In genomic region chr3:89262417-89262816, GRCm38 (mm10) we compare ENCODE assay signal across 15 mouse cellular contexts. TPM values are rescaled to one million over a fixed set of nuclear protein-coding genes. Genes with fewer than 3 reads are reported as not detected.
DNase-seq lines count a peak whose midpoint lies in the region; ATAC-seq and TF ChIP-seq lines count a peak whose summit lies in the region.
"Had no signal": no experiment of that assay in that cellular context is flagged by ENCODE, and none has a peak within 500 bp of the region (broad histone marks: within the 10 kb centered on the region; RNA-seq: fewer than 3 reads in every experiment).

No protein-coding gene starts in this region.

- ATAC-seq in heart, embryonic 11.5 days (replicated peaks; ENCODE audit: insufficient number of reproducible peaks, low FRiP score, low TSS enrichment) = no peak
- no peak for ATAC-seq in heart, embryonic 14.5 days (ENCODE audit: insufficient number of reproducible peaks, insufficient read depth, low FRiP score, low read depth)

- WGBS in heart, embryonic 11.5 days (ENCODE audit: insufficient replicate concordance) = 52% methylated on average over 10 of the region's 10 CpGs
- WGBS in heart, embryonic 14.5 days = 43% methylated on average over 10 of the region's 10 CpGs

- no peak overlapping the region for H3K4me2 ChIP-seq in heart, embryonic 11.5 days
- H3K4me2 ChIP-seq in heart, embryonic 14.5 days (ENCODE audit: low read length) = no peak overlapping the region
- H3K4me2 ChIP-seq: hindbrain, embryonic 13.5 days; neural tube, embryonic 12.5 days had no signal

- no peak overlapping the region for H3K4me3 ChIP-seq in heart, embryonic 11.5 days (ENCODE audit: low read depth, low read length)
- H3K4me3 ChIP-seq in ES-E14 (ENCODE audit: insufficient read depth in 1 of 2, low read depth in 1 of 2, low read length in 2 of 2, poor library complexity in 1 of 2, severe bottlenecking in 1 of 2) = no peak overlapping the region
- no peak overlapping the region for H3K4me3 ChIP-seq in heart, embryonic 14.5 days (ENCODE audit: control insufficient read depth in 1 of 2, insufficient read depth in 1 of 2, low read depth in 1 of 2, low read length in 2 of 2)
- H3K4me3 ChIP-seq: hindbrain, embryonic 13.5 days; neural tube, embryonic 12.5 days had no signal

- H3K9ac ChIP-seq in heart, embryonic 11.5 days (ENCODE audit: low read depth, low read length) = no peak overlapping the region
- 0 out of 2 replicates have a peak overlapping the region, but pooled peaks have one; percentile 41 for H3K9ac ChIP-seq in ES-E14 (ENCODE audit: insufficient read depth, low read depth, low read length, poor library complexity, severe bottlenecking)
- H3K9ac ChIP-seq in heart, embryonic 14.5 days (ENCODE audit: low read length) = no peak overlapping the region
- H3K9ac ChIP-seq: hindbrain, embryonic 13.5 days; liver, embryonic 14.5 days; neural tube, embryonic 12.5 days had no signal

- H3K9me3 ChIP-seq in heart, embryonic 11.5 days (replicated peaks; ENCODE audit: control insufficient read depth, low read length) = no peaks in the 10 kb centered on the region
- H3K9me3 ChIP-seq in ES-E14 (ENCODE audit: control insufficient read depth, insufficient read depth, low read depth, low read length) = no peaks in the 10 kb centered on the region
- H3K9me3 ChIP-seq in heart, embryonic 14.5 days (ENCODE audit: control insufficient read depth, low read length) = no peaks in the 10 kb centered on the region
- H3K9me3 ChIP-seq: hindbrain, embryonic 13.5 days; neural tube, embryonic 12.5 days had no signal

- no peaks in the 10 kb centered on the region for H3K36me3 ChIP-seq in heart, embryonic 11.5 days (ENCODE audit: control insufficient read depth, insufficient read depth, low read length)
- no peaks in the 10 kb centered on the region for H3K36me3 ChIP-seq in ES-E14 (ENCODE audit: control insufficient read depth, insufficient read depth, low read length, poor library complexity, severe bottlenecking)
- H3K36me3 ChIP-seq in heart, embryonic 14.5 days (ENCODE audit: control insufficient read depth, insufficient read depth, low read length) = no peaks in the 10 kb centered on the region
- H3K36me3 ChIP-seq: hindbrain, embryonic 13.5 days; neural tube, embryonic 12.5 days had no signal

- H3K4me1 ChIP-seq in heart, embryonic 11.5 days (ENCODE audit: control insufficient read depth, insufficient read depth, low read length) = peaks cover 8% of the 10 kb centered on the region
- H3K4me1 ChIP-seq in ES-E14 (ENCODE audit: control insufficient read depth in 2 of 2, insufficient read depth in 2 of 2, low read length in 2 of 2, poor library complexity in 1 of 2) = peaks cover 0 to 8% of the 10 kb centered on the region in 2 experiments; a peak in 1 of 4 replicates
- H3K4me1 ChIP-seq in heart, embryonic 14.5 days (ENCODE audit: control insufficient read depth in 2 of 2, insufficient read depth in 2 of 2, low read length in 2 of 2) = peaks cover 0 to 6% of the 10 kb centered on the region in 2 experiments; a peak in 2 of 4 replicates

- no peak overlapping the region for H3K27ac ChIP-seq in heart, embryonic 11.5 days (ENCODE audit: low read depth, low read length)
- H3K27ac ChIP-seq in ES-E14 (ENCODE audit: insufficient read depth, low read depth, low read length, poor library complexity, severe bottlenecking) = no peak overlapping the region
- peak overlapping the region; percentile 41 to 42; a peak in 3 of 4 replicates for H3K27ac ChIP-seq in heart, embryonic 14.5 days (replicated peaks in 1 of 2; ENCODE audit: control insufficient read depth in 1 of 2, insufficient read depth in 1 of 2, low read depth in 2 of 2, low read length in 2 of 2)
- H3K27ac ChIP-seq: hindbrain, embryonic 13.5 days; liver, embryonic 14.5 days; neural tube, embryonic 12.5 days had no signal

- in situ Hi-C loops in ES-E14 (cut with MboI; ENCODE audit: low sequenced_read_pairs in 2 of 2, unreplicated experiment in 2 of 2) = no loop called here

- no peaks in the 10 kb centered on the region for H3K27me3 ChIP-seq in heart, embryonic 11.5 days (ENCODE audit: control insufficient read depth, insufficient read depth, low read length)
- H3K27me3 ChIP-seq in heart, embryonic 14.5 days (ENCODE audit: control insufficient read depth, insufficient read depth, low read length) = no peaks in the 10 kb centered on the region
- H3K27me3 ChIP-seq: hindbrain, embryonic 13.5 days; neural tube, embryonic 12.5 days had no signal

- intact Hi-C loops in left cerebral cortex, postnatal 10 days (cut with DNase I) = loop anchor here (10.0 kb wide), 1 partner anchor 592 kb away; no protein-coding TSS in a partner anchor

- peak; percentile 98 for DNase-seq in heart, adult 11 months
- DNase-seq in ES-E14 (ENCODE audit: low read depth, low spot score) = no peak
- peak; percentile 43 for DNase-seq in kidney, postnatal 10 days
- no peak for DNase-seq in adrenal gland, postnatal 4 days (ENCODE audit: low spot score in 2 of 2)
- DNase-seq in testis, postnatal 10 days (ENCODE audit: low spot score) = no peak
- no peak for DNase-seq in left cerebral cortex, postnatal 10 days (ENCODE audit: extremely low spot score in 1 of 2, low spot score in 2 of 2)
- DNase-seq: cerebellum, postnatal 14 days; midbrain, embryonic 14.5 days; right cerebral cortex, adult 18-20 months; thymus, postnatal 4 days had no signal

TF ChIP-seq in ES-E14, 5 proteins besides CTCF, POLR2A, EP300 and RAD21:
- TF ChIP-seq CHD2 (IDR thresholded peaks at IDR 0.05; ENCODE audit: low read depth, low read length) = no peak
- no peak for TF ChIP-seq ZC3H11A (IDR thresholded peaks at IDR 0.05; ENCODE audit: borderline replicate concordance, low read depth, low read length)
- TF ChIP-seq MAFK (IDR thresholded peaks at IDR 0.05; ENCODE audit: insufficient read depth, low read depth, low read length) = no peak
- no peak for TF ChIP-seq HCFC1 (IDR thresholded peaks at IDR 0.05; ENCODE audit: borderline replicate concordance, insufficient read depth, low read length)
- TF ChIP-seq ZNF384 (IDR thresholded peaks at IDR 0.05; ENCODE audit: low read depth, low read length) = no peak

RNA-seq across cellular contexts. Expression of gene Dpm3, which starts 3.3 kb away (rescaled TPM):
- polyA plus RNA-seq in heart, embryonic 11.5 days (2014; fragmentation: Nextera tagmentation; extraction: Ambion mirVana) = 83.1 and 94.1 TPM in 2 replicates
- total RNA-seq in ES-E14 (2012; rRNA removed) = 207 and 297 TPM in 2 replicates
- 92.9 and 97.9 TPM in 2 replicates for polyA plus RNA-seq in heart, embryonic 14.5 days (2014; fragmentation: Nextera tagmentation; extraction: Ambion mirVana)
- 100 to 1,000 TPM; 108 TPM for total RNA-seq in adrenal gland, postnatal 4 days (2021)
- total RNA-seq in left cerebral cortex, postnatal 10 days (2021) = 10 to 100 TPM; 47.1 to 51.1 TPM

RNA-seq across cellular contexts. Expression of gene Slc50a1, which starts 8.0 kb away (rescaled TPM):
- 37.5 and 40.9 TPM in 2 replicates for polyA plus RNA-seq in heart, embryonic 11.5 days (2014; fragmentation: Nextera tagmentation; extraction: Ambion mirVana)
- total RNA-seq in ES-E14 (2012; rRNA removed) = 17.0 and 27.0 TPM in 2 replicates
- 48.2 and 48.9 TPM in 2 replicates for polyA plus RNA-seq in heart, embryonic 14.5 days (2014; fragmentation: Nextera tagmentation; extraction: Ambion mirVana)
- 10 to 100 TPM; 62.4 to 63.1 TPM for total RNA-seq in adrenal gland, postnatal 4 days (2021)
- total RNA-seq in left cerebral cortex, postnatal 10 days (2021) = 10 to 100 TPM; 17.9 to 22.3 TPM

RNA-seq across cellular contexts. Expression of gene Trim46, which starts 16.3 kb away (rescaled TPM):
- 0.56 and 1.1 TPM in 2 replicates for polyA plus RNA-seq in heart, embryonic 11.5 days (2014; fragmentation: Nextera tagmentation; extraction: Ambion mirVana)
- 3.1 and 5.3 TPM in 2 replicates for total RNA-seq in ES-E14 (2012; rRNA removed)
- polyA plus RNA-seq in heart, embryonic 14.5 days (2014; fragmentation: Nextera tagmentation; extraction: Ambion mirVana) = 0.85 and 0.95 TPM in 2 replicates
- 1 to 10 TPM; 3.4 to 4.9 TPM for total RNA-seq in adrenal gland, postnatal 4 days (2021)
- 100 to 1,000 TPM; 112 to 118 TPM for total RNA-seq in left cerebral cortex, postnatal 10 days (2021)

RNA-seq across cellular contexts. Expression of gene Krtcap2, which starts 16.7 kb away (rescaled TPM):
- 248 and 274 TPM in 2 replicates for polyA plus RNA-seq in heart, embryonic 11.5 days (2014; fragmentation: Nextera tagmentation; extraction: Ambion mirVana)
- 113 and 134 TPM in 2 replicates for total RNA-seq in ES-E14 (2012; rRNA removed)
- 216 and 239 TPM in 2 replicates for polyA plus RNA-seq in heart, embryonic 14.5 days (2014; fragmentation: Nextera tagmentation; extraction: Ambion mirVana)
- 100 to 1,000 TPM; 120 to 130 TPM for total RNA-seq in adrenal gland, postnatal 4 days (2021)
- total RNA-seq in left cerebral cortex, postnatal 10 days (2021) = 10 to 100 TPM; 72.1 to 92.1 TPM

RNA-seq across cellular contexts. Expression of gene Efna1, which starts 18.5 kb away (rescaled TPM):
- 29.9 and 33.0 TPM in 2 replicates for polyA plus RNA-seq in heart, embryonic 11.5 days (2014; fragmentation: Nextera tagmentation; extraction: Ambion mirVana)
- total RNA-seq in ES-E14 (2012; rRNA removed) = 2.1 and 9.5 TPM in 2 replicates
- polyA plus RNA-seq in heart, embryonic 14.5 days (2014; fragmentation: Nextera tagmentation; extraction: Ambion mirVana) = 38.4 and 39.7 TPM in 2 replicates
- total RNA-seq in adrenal gland, postnatal 4 days (2021) = 10 to 100 TPM; 32.1 to 35.2 TPM
- 1 to 10 TPM; 3.3 to 4.4 TPM for total RNA-seq in left cerebral cortex, postnatal 10 days (2021)

Comparison
In these comparisons a context has a peak if more than half of its experiments do, and no peak if none do; other contexts are left out.
1. H3K27ac ChIP-seq: peak in heart, embryonic 14.5 days (2 of 2); none in heart, embryonic 11.5 days (single experiment) and ES-E14 (single experiment).
2. DNase-seq: peak in heart, adult 11 months (single experiment) and kidney, postnatal 10 days (single experiment); none in ES-E14 (single experiment), adrenal gland, postnatal 4 days (0 of 2), testis, postnatal 10 days (single experiment) and left cerebral cortex, postnatal 10 days (0 of 2).
3. RNA of gene Trim46, which starts 16.3 kb away (total RNA-seq): 112 to 118 TPM in left cerebral cortex, postnatal 10 days; 3.4 to 4.9 TPM in adrenal gland, postnatal 4 days and 3.1 to 5.3 TPM in ES-E14; every median in the first group is over 10 times any median in the second.